Mouse (Mus musculus): ENCODE data around the gene Ltbp1.

Ltbp1 gene

DNA sequence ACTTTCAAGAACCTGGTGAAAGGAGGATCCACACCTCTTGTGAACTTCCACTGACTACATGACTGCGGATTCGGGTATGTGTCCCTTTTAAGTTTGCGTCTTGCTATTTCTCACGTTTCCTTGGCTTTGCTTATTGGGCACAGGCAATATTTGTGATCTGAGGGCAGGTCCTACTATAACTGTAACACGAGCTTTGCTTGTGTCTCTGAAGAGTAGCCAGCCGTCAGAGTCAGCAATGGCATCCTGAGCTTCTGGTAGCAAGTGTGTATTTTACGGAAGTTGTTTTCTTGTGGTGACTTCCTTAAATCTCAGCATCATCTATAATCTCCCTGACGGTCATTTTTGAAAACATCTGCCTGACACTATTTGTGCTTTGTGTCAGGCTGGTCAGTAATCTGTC is 430.7 kb downstream of the Ltbp1 start:
- in situ Hi-C loops (cut with MboI, MseI), result no loop called here

DNA sequence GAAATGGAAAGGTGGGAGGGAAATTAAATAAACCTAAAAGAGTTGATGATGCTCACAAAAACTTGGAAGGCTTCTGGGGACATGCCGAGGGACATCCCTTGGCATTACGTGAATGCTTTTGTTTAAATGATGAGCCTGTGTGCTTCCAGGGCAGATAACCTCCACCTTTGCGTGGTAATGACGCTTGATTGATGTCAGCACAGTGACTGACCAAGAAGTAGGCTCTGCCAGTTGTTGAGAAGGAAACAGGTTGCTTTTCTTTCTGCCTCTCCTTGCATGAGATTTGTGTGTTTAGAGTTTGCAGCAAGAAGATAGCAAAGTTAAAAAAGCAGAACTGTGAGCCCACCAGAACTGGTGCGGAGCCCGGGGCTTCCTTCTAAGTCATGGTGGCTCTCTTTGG is 431.5 kb downstream of the Ltbp1 start:
- in situ Hi-C loops (cut with MboI, MseI), result no loop called here

DNA sequence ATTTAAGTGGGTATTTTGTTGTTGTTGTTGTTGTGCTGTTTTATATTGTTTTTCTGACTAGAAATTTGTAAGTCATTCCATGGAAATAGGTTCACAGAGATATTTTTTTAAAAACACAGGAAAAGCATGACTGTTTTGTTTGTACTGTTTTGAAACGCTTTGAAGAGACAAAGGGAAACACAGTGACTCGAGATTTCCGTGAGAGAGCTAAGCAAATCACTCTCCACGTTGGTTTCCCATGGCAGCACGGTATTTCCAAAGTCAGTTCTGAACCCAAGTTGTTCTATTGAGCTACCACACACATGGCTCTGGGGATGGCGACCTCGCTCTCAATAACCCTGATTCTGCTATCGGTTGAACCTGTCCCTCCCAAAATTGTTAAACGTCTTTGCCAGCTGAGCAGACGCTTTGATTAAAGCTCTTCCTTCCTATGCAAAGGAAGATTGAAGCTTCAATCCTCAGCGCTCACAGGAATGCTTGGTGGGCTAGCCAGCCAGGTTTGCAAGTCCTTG is 431.9 kb downstream of the Ltbp1 start:
- in situ Hi-C loops (cut with MboI, MseI), result no loop called here

DNA sequence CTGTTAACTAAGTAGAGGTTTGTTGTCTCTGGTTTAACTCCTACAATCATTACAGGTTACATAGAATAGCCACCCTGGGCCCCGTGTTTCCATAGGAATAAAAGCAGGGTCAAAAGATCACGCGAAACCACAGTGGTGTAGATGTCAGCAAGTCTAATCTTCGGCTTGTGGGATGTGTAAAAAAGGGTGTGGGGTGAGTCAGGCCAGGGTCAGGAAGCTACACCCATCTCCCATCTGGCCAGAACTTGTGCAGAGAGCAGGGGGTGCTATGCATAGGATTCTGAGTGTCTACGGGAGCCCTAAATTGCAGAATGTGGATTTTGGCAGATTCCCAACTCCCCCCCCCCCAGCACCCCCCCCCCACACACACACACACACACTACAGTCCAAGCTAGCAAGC is 432.8 kb downstream of the Ltbp1 start:
- in situ Hi-C loops (cut with MboI, MseI), result no loop called here

DNA sequence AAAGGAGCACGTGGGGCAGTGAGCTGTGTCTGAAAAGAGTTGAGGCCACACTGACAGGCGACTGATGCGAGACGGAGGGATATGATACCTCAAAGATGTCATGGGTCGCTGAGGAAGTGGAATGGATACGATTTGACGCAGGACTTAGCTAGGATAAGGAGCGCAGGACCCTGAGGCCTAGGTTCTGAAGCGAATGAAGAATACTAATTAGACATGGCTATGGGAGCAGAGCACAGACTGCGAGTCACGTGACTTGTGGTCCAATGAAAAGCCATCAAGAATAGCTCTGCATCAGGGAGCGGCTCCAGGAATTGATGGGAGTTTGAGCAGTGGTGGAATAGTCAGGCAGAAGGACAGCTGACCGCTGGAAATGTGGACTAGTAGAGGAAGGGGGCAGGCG is 433.7 kb downstream of the Ltbp1 start:
- in situ Hi-C loops (cut with MboI, MseI), result no loop called here

- in situ Hi-C loops (cut with MboI, MseI), result no loop called here
Observed at GRCm38 (mm10) chr17:75440619-75441018, 435.3 kb downstream of the Ltbp1 start.

- in situ Hi-C loops (cut with MboI, MseI), result no loop called here
Observed at GRCm38 (mm10) chr17:75441260-75441830, 436.0 kb downstream of the Ltbp1 start.
